Mouse (Mus musculus): ENCODE results near the gene Pde4dip. TPM values are rescaled to one million over a fixed set of nuclear protein-coding genes. Genes with fewer than 3 reads are reported as not detected.
A peak's percentile ranks its signal among the peaks of the same experiment; 100 is the strongest.

Gene Pde4dip
- polyA plus RNA-seq, 1 experiment from 2014 or later, result 23.3 TPM

DNA sequence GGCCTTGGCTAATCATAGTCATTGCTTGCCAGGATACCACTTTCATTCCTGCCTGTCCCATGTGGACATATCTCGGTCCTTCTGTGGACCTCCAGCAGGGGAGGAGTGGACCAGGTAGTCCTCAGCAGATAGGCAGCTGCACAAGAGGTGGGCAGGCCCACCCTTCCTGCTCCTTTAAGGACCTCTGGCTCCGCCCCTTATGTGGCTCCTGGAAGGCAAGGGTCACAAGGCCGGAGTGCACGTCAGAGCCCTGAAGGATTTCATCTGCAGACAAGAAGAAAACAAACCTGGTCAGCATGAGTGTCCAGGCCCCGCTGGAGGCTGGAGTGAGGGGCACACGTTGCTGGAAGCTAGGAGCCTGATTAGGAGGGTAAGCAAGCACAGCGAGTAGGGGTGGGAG, 197.9 kb downstream of the Pde4dip start:
- H3K4me3 ChIP-seq (ENCODE audit: low read depth, low read length), result no peak overlapping the region
- no peak overlapping the region for H3K27ac ChIP-seq (replicated peaks; ENCODE audit: low read depth, low read length)
- H3K4me1 ChIP-seq (ENCODE audit: control insufficient read depth, insufficient read depth, low read length), result no peaks in the 10 kb centered on the region
- no peak overlapping the region for H3K4me2 ChIP-seq (ENCODE audit: low read depth, severe bottlenecking)
- no peaks in the 10 kb centered on the region for H3K27me3 ChIP-seq (ENCODE audit: control insufficient read depth, insufficient read depth, low read length)
- no peaks in the 10 kb centered on the region for H3K9me3 ChIP-seq (ENCODE audit: control insufficient read depth, low read length)
- no peaks in the 10 kb centered on the region for H3K36me3 ChIP-seq (ENCODE audit: control insufficient read depth, insufficient read depth, low read length)
- no peak overlapping the region for H3K9ac ChIP-seq (ENCODE audit: low read length)
- DNase-seq (ENCODE audit: low spot score) (no peak), ATAC-seq (ENCODE audit: insufficient number of reproducible peaks, low FRiP score, low TSS enrichment, low read depth) (no peak)
- WGBS, result 52% methylated on average over 7 of the region's 7 CpGs

- Histone ChIP-seq H3K4me3 (ENCODE audit: low read depth, low read length) (no peak overlapping the region), H3K27ac (replicated peaks; ENCODE audit: low read depth, low read length) (no peak overlapping the region), H3K9ac (ENCODE audit: low read length) (no peak overlapping the region), H3K4me1 (ENCODE audit: control insufficient read depth, insufficient read depth, low read length) (no peaks in the 10 kb centered on the region), H3K9me3 (ENCODE audit: control insufficient read depth, low read length) (no peaks in the 10 kb centered on the region), H3K4me2 (ENCODE audit: low read depth, severe bottlenecking) (no peak overlapping the region), H3K36me3 (ENCODE audit: control insufficient read depth, insufficient read depth, low read length) (no peaks in the 10 kb centered on the region), H3K27me3 (ENCODE audit: control insufficient read depth, insufficient read depth, low read length) (no peaks in the 10 kb centered on the region)
- WGBS, result 68% methylated on average over 2 of the region's 2 CpGs
- DNase-seq (ENCODE audit: low spot score) (no peak), ATAC-seq (ENCODE audit: insufficient number of reproducible peaks, low FRiP score, low TSS enrichment, low read depth) (no peak)
Observed at GRCm38 (mm10) chr3:97689289-97689688, 199.2 kb downstream of the Pde4dip start.

GRCm38 (mm10) chr3:97686372-97687117, 202.0 kb downstream of the Pde4dip start:
- H3K4me2 ChIP-seq (ENCODE audit: low read depth, severe bottlenecking), result no peak overlapping the region
- H3K27me3 ChIP-seq (ENCODE audit: control insufficient read depth, insufficient read depth, low read length), result 0 out of 2 replicates have a peak, but pooled peaks cover 4% of the 10 kb centered on the region
- ATAC-seq (ENCODE audit: insufficient number of reproducible peaks, low FRiP score, low TSS enrichment, low read depth), result no peak
- no peaks in the 10 kb centered on the region for H3K36me3 ChIP-seq (ENCODE audit: control insufficient read depth, insufficient read depth, low read length)
- no peak for DNase-seq (ENCODE audit: low spot score)
- no peaks in the 10 kb centered on the region for H3K9me3 ChIP-seq (ENCODE audit: control insufficient read depth, low read length)
- H3K9ac ChIP-seq (ENCODE audit: low read length), result no peak overlapping the region
- no peak overlapping the region for H3K27ac ChIP-seq (replicated peaks; ENCODE audit: low read depth, low read length)
- H3K4me1 ChIP-seq (ENCODE audit: control insufficient read depth, insufficient read depth, low read length), result peaks cover 3% of the 10 kb centered on the region; the same call in 1 of the 2 replicates
- no peak overlapping the region for H3K4me3 ChIP-seq (ENCODE audit: low read depth, low read length)
- 79% methylated on average over 4 of the region's 4 CpGs for WGBS

GRCm38 (mm10) chr3:97683560-97684195, 204.8 kb downstream of the Pde4dip start:
- Histone ChIP-seq H3K4me3 (ENCODE audit: low read depth, low read length) (no peak overlapping the region), H3K4me1 (ENCODE audit: control insufficient read depth, insufficient read depth, low read length) (peaks cover 3% of the 10 kb centered on the region; the same call in 1 of the 2 replicates), H3K27me3 (ENCODE audit: control insufficient read depth, insufficient read depth, low read length) (0 out of 2 replicates have a peak, but pooled peaks cover 4% of the 10 kb centered on the region), H3K27ac (replicated peaks; ENCODE audit: low read depth, low read length) (no peak overlapping the region), H3K4me2 (ENCODE audit: low read depth, severe bottlenecking) (0 out of 2 replicates have a peak overlapping the region, but pooled peaks have one; percentile 7), H3K9me3 (ENCODE audit: control insufficient read depth, low read length) (no peaks in the 10 kb centered on the region), H3K36me3 (ENCODE audit: control insufficient read depth, insufficient read depth, low read length) (no peaks in the 10 kb centered on the region), H3K9ac (ENCODE audit: low read length) (no peak overlapping the region)
- DNase-seq (ENCODE audit: low spot score) (peak; percentile 48), ATAC-seq (ENCODE audit: insufficient number of reproducible peaks, low FRiP score, low TSS enrichment, low read depth) (no peak)
- WGBS, result 7% methylated on average over 16 of the region's 16 CpGs

- WGBS, result 22% methylated on average over 5 of the region's 5 CpGs
- no peaks in the 10 kb centered on the region for H3K36me3 ChIP-seq (ENCODE audit: control insufficient read depth, insufficient read depth, low read length)
- peaks cover 3% of the 10 kb centered on the region; the same call in 1 of the 2 replicates for H3K4me1 ChIP-seq (ENCODE audit: control insufficient read depth, insufficient read depth, low read length)
- ATAC-seq (ENCODE audit: insufficient number of reproducible peaks, low FRiP score, low TSS enrichment, low read depth), result no peak
- no peak overlapping the region for H3K9ac ChIP-seq (ENCODE audit: low read length)
- H3K27me3 ChIP-seq (ENCODE audit: control insufficient read depth, insufficient read depth, low read length), result 0 out of 2 replicates have a peak, but pooled peaks cover 4% of the 10 kb centered on the region
- DNase-seq (ENCODE audit: low spot score), result no peak
- no peak overlapping the region for H3K4me3 ChIP-seq (ENCODE audit: low read depth, low read length)
- H3K4me2 ChIP-seq (ENCODE audit: low read depth, severe bottlenecking), result peak overlapping the region; percentile 52; the same call in 1 of the 2 replicates
- H3K9me3 ChIP-seq (ENCODE audit: control insufficient read depth, low read length), result no peaks in the 10 kb centered on the region
- no peak overlapping the region for H3K27ac ChIP-seq (replicated peaks; ENCODE audit: low read depth, low read length)
Observed at GRCm38 (mm10) chr3:97682576-97682975, 205.9 kb downstream of the Pde4dip start.

- peaks cover 3% of the 10 kb centered on the region; the same call in 1 of the 2 replicates for H3K4me1 ChIP-seq (ENCODE audit: control insufficient read depth, insufficient read depth, low read length)
- 2% methylated on average over 11 of the region's 11 CpGs for WGBS
- peak overlapping the region; percentile 52 for H3K4me2 ChIP-seq (ENCODE audit: low read depth, severe bottlenecking)
- no peak for ATAC-seq (ENCODE audit: insufficient number of reproducible peaks, low FRiP score, low TSS enrichment, low read depth)
- no peaks in the 10 kb centered on the region for H3K9me3 ChIP-seq (ENCODE audit: control insufficient read depth, low read length)
- no peaks in the 10 kb centered on the region for H3K36me3 ChIP-seq (ENCODE audit: control insufficient read depth, insufficient read depth, low read length)
- DNase-seq (ENCODE audit: low spot score), result no peak
- H3K27ac ChIP-seq (replicated peaks; ENCODE audit: low read depth, low read length), result no peak overlapping the region
- H3K9ac ChIP-seq (ENCODE audit: low read length), result no peak overlapping the region; the same call in 1 of the 2 replicates
- no peak overlapping the region; the same call in 1 of the 2 replicates for H3K4me3 ChIP-seq (ENCODE audit: low read depth, low read length)
- 0 out of 2 replicates have a peak, but pooled peaks cover 4% of the 10 kb centered on the region for H3K27me3 ChIP-seq (ENCODE audit: control insufficient read depth, insufficient read depth, low read length)
Observed at GRCm38 (mm10) chr3:97682159-97682502, 206.4 kb downstream of the Pde4dip start.

DNA sequence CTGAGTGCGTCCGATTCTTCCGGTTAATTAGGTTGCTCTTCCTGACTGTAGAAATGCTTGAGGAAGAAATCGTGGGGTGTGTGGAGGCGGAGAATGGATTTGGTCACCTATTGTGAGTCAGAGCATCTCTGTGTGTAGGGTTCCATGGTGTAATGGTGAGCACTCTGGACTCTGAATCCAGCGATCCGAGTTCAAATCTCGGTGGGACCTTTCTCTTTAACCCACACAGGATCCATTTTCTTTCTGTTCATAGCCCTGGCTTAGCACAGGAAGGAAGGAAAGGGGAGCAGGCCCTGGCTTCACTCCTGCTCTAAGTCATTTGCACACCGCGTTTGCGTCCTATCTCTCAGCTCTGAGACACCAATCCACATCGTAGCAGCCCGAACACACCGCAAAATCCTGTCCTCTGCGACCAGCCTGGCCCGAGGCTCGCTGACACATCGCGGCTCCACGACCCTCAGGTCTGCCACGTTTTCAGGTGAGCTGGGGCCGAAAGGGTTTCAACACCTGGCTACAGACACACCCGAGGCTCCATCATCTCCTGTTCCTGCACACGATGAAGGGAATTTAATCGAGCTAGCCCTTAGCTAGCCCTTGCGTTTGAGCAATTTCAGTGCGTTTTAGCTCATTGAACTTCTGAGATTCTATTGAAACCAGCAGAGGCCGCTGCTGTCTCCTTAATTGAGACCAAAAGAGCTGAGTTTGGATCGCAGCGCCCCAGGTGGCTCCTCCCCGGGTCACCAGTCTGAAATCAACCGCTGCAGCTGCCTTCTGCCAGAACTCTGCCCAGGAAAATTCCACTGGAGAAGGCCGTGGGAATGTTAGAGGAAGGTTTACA, 207.0 kb downstream of the Pde4dip start:
- H3K36me3 ChIP-seq (ENCODE audit: control insufficient read depth, insufficient read depth, low read length), result no peaks in the 10 kb centered on the region
- H3K27ac ChIP-seq (replicated peaks; ENCODE audit: low read depth, low read length), result no peak overlapping the region
- peaks cover 3% of the 10 kb centered on the region; the same call in 1 of the 2 replicates for H3K4me1 ChIP-seq (ENCODE audit: control insufficient read depth, insufficient read depth, low read length)
- H3K4me2 ChIP-seq (ENCODE audit: low read depth, severe bottlenecking), result peak overlapping the region; percentile 52
- DNase-seq (ENCODE audit: low spot score) (peak; percentile 88), ATAC-seq (ENCODE audit: insufficient number of reproducible peaks, low FRiP score, low TSS enrichment, low read depth) (no peak)
- 1% methylated on average over 33 of the region's 33 CpGs for WGBS
- peak overlapping the region; percentile 35 for H3K4me3 ChIP-seq (ENCODE audit: low read depth, low read length)
- 0 out of 2 replicates have a peak, but pooled peaks cover 4% of the 10 kb centered on the region for H3K27me3 ChIP-seq (ENCODE audit: control insufficient read depth, insufficient read depth, low read length)
- no peaks in the 10 kb centered on the region for H3K9me3 ChIP-seq (ENCODE audit: control insufficient read depth, low read length)
- H3K9ac ChIP-seq (ENCODE audit: low read length), result no peak overlapping the region; the same call in 1 of the 2 replicates
